Mouse (Mus musculus): ENCODE data around the gene Defb43. TPM values are rescaled to one million over a fixed set of nuclear protein-coding genes. Genes with fewer than 3 reads are reported as not detected.
A peak's percentile ranks its signal among the peaks of the same experiment; 100 is the strongest.

The Defb43 gene
- polyA plus RNA-seq, 1 experiment from 2014 or later = not detected

GRCm38 (mm10) chr14:63066630-63067310, 55.2 kb downstream of the Defb43 start:
- peak; percentile 71 for DNase-seq (ENCODE audit: low spot score)

Other genes with a start within 250 kb of the Defb43 start
- 4.2 and 5.1 TPM in 2 replicates for gene Wdfy2, start 174.1 kb upstream of the Defb43 start, polyA plus RNA-seq (2015; fragmentation: Nextera tagmentation; extraction: Ambion mirVana)
- gene Defb48, start 27.3 kb upstream of the Defb43 start, polyA plus RNA-seq (2015; fragmentation: Nextera tagmentation; extraction: Ambion mirVana) = not detected in 2 replicates
- gene Defb47, start 13.7 kb upstream of the Defb43 start, polyA plus RNA-seq (2015; fragmentation: Nextera tagmentation; extraction: Ambion mirVana) = not detected in 2 replicates
- gene Defb42, start 35.2 kb downstream of the Defb43 start, polyA plus RNA-seq (2015; fragmentation: Nextera tagmentation; extraction: Ambion mirVana) = 3.0 and 3.3 TPM in 2 replicates
- 0.18 TPM in 1 of 2 replicates, not detected in the other for gene Defb30, start 38.2 kb downstream of the Defb43 start, polyA plus RNA-seq (2015; fragmentation: Nextera tagmentation; extraction: Ambion mirVana)

Data from thymus, postnatal 0 days (tissue).